Mouse (Mus musculus) cerebellum, adult 11-12 months (tissue): ENCODE measurements around the gene Psmc5.

Source experiments
- DNase-seq: peaks from one replicate; pipeline ENCODE4 v3.0.0; 2022

Psmc5 gene

GRCm38 (mm10) chr11:106271131-106271793 is 15.3 kb downstream of the Psmc5 start:
- DNase-seq, result peak; percentile 70

DNA sequence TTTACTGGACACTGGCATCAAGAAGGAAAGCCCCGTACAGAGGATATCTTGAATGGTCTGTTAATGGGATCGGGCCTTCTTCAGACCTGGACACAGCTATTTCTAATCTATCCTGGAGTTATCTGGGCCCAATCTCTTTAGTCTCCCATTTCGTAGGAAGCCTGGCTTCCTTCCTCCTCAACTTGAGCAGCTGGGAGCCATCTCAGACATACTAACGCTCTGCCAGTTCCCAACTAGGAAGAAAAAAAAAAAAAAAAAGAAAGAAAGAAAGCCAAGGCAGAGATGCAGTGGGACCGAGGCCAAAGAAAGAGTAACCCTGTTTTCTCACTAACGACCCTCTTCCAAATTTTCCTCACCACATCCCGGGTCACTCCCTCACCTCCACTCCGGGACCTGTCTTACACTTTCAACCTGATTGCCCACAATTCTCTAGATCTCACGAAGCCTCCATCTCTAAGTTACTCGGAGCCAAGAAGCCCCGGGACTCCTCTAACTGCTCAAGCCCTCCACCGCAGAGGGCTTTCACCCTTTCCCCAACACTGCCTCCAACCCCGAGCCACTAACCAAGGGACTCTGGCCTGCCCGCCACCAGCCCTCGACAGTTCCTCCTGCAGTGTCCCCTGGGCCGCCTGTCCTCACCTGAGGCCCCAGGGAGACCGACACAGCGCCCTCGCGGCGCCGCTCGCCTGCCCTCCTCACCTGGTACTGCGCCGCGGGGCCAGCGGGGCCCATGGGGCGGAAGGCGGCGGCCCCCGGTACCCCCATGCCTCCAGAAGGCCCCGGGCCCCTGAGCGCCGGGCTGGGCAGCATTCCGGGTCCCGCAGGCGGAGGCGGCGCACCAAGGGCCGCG is 16.1 kb downstream of the Psmc5 start:
- peak; percentile 74 for DNase-seq

DNA sequence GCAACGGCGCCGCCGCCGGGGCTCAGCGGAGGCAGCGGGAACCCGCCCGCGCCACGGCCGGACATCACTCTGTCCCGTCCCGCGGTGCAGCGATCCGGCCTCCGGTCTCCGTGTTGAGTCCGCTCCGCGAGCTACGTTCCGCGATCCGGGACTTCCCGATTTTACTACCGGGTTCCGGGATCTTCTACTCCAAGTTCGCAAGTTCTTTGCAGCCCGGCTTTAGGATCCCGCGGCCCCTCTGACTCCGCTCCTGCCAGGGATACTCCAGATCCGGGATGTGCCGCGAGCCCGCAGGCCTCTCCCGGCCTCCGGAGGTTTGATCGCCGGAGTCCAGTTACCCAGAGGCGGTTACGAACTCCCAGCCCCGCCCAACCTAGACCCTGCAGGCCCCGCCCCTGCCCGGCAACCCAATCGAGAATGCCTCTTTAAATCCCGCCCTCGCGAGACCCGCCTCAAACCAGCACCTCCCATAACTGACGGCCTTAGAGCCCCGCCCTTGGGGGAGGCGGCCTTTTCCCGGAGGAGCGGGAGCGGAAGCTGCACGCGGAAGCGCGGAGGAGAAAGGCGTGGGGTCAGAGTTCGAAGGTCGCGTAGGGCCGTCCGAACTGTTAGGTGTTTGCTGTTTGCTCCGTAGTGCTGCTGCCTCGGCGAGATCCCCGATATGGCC is 16.8 kb downstream of the Psmc5 start, which contains the start of gene Smarcd2:
Gene Smarcd2 (minus strand): TSS at position 329 of the 667 bp plus-strand sequence.
- DNase-seq, result peak; percentile 100

DNA sequence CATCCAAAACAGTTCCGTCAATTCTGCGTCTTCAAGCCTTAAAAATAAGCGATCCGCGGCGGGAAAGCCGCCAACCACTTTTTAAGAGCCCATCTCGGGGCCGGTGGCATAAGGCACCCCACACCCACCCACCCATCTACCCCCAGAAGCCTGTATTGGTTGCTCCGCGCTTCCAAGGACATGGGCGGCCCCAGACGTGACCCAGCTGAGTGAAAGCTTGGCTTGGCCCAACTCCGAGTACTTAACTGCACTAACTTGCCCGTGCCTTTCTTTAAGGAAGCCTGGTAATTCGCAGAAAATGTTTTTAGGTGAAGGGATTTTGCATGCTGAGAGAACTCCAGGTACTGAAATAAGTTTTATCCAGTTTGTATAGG is 17.3 kb downstream of the Psmc5 start:
- DNase-seq, result no peak

GRCm38 (mm10) chr11:106273811-106274210 is 17.9 kb downstream of the Psmc5 start:
- DNase-seq, result no peak

GRCm38 (mm10) chr11:106274374-106274773 is 18.4 kb downstream of the Psmc5 start:
- no peak for DNase-seq

- no peak for DNase-seq
These were observed 19.0 kb downstream of the Psmc5 start for GRCm38 (mm10) chr11:106274971-106275411.

DNA sequence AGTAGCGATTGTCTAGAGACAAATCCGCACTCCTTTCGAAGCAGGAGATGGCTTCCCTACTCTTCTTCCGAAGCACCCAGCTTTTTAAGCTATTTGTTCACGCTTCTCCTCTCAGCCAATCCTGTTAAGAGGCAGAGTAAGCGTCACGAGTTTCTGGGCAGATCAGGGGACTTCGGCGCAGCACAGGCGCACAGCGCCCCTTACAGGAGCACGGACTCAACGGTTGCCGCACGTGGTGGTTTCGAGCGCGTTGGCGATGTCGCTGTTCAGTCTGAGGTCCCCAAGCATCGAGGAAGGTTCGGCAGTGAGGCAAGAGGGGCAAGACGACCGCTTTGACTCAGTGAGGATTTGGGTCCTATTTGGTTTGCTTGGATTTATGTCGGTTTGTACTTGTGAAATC is 20.5 kb downstream of the Psmc5 start, which contains the start of gene Tcam1:
Gene Tcam1 (plus strand): TSS at position 219 of the 400 bp plus-strand sequence.
- peak; percentile 91 for DNase-seq

GRCm38 (mm10) chr11:106282452-106282851 is 26.5 kb downstream of the Psmc5 start:
- peak; percentile 38 for DNase-seq

DNA sequence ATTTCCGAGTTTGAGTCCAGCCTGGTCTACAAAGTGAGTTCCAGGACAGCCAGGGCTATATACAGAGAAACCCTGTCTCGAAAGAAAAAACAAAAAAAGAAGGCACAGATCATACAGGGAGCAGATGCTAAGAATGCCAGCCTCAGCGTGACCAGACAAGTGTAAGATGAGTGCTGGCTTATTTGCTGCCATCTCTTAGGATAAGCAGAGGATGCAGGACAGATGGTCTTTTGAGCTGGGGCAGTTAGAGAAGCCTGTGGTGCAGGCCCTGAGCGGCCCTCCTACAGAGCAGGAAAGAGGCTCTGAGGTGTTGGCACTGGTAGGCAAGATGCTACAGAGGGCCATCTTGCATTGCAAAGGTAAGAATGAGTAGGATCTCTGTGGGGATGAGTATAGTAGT is 27.4 kb downstream of the Psmc5 start:
- peak; percentile 71 for DNase-seq

GRCm38 (mm10) chr11:106284126-106284525 is 28.2 kb downstream of the Psmc5 start:
- peak; percentile 50 for DNase-seq

GRCm38 (mm10) chr11:106286206-106286605 is 30.3 kb downstream of the Psmc5 start:
- peak; percentile 66 for DNase-seq

DNA sequence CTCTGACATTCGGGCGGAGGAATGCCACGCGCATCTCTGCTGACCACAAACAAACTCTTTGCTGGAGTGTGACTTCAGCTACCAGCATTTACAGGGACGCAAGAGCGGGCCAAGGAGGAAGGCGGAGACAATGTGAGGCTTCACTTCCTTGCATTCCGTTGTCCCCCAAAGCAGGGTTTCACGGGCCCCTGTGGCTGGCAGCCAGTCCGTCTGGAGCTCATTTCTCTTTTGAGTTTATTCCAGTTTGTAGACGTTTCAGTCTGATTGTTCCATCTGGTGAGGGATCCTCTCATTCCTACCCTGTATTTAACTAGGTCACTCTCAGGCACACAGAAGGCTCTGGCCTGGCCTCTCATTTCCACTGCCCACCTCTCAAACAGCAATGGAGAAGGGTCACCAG is 31.0 kb downstream of the Psmc5 start:
- peak; percentile 89 for DNase-seq

DNA sequence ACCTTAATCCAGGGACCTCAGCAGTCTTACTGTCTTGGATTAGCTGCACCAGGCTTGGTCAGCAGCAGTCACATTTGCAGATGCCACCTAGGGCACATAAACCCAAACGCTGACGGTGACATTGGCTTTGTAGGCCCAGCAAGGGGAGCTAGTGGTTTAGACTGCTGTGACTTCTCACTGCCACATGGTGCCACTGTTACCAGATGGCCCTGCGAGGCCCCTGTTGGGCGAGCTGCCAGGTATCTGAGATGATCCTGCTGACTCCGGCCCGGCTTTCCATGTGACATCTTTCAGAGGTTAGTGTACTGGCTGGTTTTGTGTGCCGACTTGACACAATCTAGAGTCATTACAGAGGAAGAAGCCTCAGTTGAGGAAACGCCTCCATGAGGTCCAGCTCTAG is 33.4 kb downstream of the Psmc5 start:
- peak; percentile 94 for DNase-seq

DNA sequence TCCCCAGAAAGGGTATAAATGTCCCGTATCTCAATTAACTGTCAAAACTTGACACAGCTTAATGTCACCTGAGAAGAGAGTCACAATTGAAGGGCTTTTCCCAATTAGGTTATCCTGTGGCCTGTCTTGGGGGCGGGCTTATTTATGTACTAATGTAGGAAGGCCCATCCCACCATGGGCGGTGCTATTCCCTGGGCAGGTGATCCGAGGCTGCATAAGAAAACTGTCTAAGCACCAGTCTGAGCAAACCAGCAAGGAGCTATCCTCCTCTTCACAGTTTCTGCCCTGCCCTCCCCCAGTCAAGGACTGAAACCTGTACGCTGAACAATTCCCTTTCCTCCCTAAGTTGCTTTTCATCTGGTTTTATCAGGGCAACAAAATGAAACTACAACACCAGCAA is 34.4 kb downstream of the Psmc5 start:
- peak; percentile 56 for DNase-seq

- DNase-seq, result peak; percentile 91
These were observed 35.9 kb downstream of the Psmc5 start for GRCm38 (mm10) chr11:106291861-106292260.

GRCm38 (mm10) chr11:106301765-106302164 is 45.8 kb downstream of the Psmc5 start, which contains the start of gene Gh:
Gh (minus strand) TSS chr11:106301865.
- DNase-seq, result no peak

GRCm38 (mm10) chr11:106302634-106303033 is 46.7 kb downstream of the Psmc5 start:
- DNase-seq, result no peak

DNA sequence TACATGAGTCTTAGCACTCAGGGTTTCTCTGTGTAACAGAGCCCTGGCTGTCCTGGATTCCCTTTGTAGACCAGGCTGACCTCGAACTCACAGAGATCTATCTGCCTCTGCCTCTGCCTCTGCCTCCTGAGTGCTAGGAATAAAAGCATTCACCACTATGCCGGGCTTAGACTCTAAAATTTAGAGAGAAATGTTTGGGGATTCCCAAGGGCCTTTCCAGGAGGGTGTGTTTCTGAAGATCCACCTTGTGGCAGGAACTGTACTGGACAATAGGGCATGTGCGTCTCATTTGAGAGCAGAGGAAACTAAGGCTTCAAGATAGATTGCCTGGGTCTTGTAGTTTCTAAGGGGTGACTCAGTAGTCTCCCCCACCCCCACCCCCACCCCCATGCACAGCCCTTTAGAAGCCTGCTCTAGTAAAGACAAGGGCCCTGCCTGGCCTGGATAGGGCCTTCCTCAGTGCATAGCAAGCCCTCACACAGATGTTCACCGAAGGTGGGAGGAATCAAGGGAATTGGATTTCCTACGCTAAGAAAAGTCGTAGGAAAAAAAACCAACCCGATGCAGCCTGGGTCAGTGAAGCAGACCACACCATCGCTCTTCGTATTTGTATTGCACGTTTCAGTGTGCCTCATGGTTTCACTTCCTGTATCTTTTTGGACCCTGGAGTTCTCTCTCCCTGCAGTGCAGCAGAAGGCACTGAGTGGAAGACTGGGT is 49.6 kb downstream of the Psmc5 start:
- DNase-seq, result no peak

GRCm38 (mm10) chr11:106306065-106306385 is 50.1 kb downstream of the Psmc5 start:
- DNase-seq, result no peak

DNA sequence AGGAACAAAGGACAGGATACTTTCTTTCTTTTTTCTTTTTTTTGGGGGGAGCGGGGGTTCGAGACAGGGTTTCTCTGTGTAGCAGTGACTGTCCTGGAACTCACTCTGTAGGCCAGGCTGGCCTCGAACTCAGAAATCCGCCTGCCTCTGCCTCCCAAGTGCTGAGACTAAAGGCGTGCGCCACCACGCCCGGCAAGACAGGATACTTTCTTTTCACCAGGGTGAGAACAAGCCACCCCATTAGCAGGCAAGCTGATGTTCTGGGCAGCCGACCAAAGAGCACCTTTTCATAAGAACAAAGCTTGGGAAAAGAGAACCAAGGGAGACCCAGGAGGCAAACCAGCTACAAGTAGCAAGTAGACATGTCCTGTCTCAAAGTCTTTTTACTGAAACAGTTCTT is 50.8 kb downstream of the Psmc5 start:
- no peak for DNase-seq

- DNase-seq, result no peak
These were observed 51.5 kb downstream of the Psmc5 start for GRCm38 (mm10) chr11:106307432-106307831.

DNA sequence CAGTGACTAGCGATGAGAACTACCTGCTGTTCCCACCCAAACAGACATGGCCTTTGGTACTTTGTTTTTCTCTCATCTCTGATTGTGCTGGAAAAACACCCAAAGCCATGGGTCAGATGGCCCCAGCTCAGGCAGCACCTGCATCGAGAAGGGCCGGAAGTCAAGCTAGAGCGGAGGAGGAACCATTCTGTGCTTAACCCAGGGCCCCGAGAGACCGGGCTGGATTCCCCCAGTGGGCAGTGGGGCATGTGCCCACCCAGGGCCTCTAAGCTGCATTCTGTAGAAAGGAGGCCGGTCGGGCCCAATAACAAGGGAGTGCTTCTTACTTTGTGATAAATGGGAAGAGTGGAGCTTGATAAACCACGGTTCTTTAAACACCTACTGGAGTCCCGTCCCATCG is 52.2 kb downstream of the Psmc5 start:
- DNase-seq, result no peak
